Mouse (Mus musculus): ENCODE measurements around the gene Ereg.

Ereg gene

GRCm38 (mm10) chr5:91074450-91074950, at the start of gene Ereg:
Gene Ereg, plus strand, starts transcription at chr5:91074622.
- DNase-seq, result peak; percentile 16 to 23

GRCm38 (mm10) chr5:91027164-91027563, 47.3 kb upstream of the Ereg start, which contains the start of gene Epgn:
Gene Epgn, plus strand, starts transcription at chr5:91027464.
- DNase-seq, result no peak

GRCm38 (mm10) chr5:91027840-91028239, 46.6 kb upstream of the Ereg start:
- no peak for DNase-seq

- no peak for DNase-seq
Measured at GRCm38 (mm10) chr5:91030629-91031028, 43.8 kb upstream of the Ereg start.

GRCm38 (mm10) chr5:91035341-91035740, 39.1 kb upstream of the Ereg start:
- DNase-seq, result peak in 1 of 2 experiments; percentile 25

- DNase-seq, result no peak
Measured at GRCm38 (mm10) chr5:91036628-91037027, 37.8 kb upstream of the Ereg start.

- DNase-seq, result no peak
Measured at GRCm38 (mm10) chr5:91037756-91038155, 36.7 kb upstream of the Ereg start.

- DNase-seq, result peak; percentile 73 to 88
Measured at GRCm38 (mm10) chr5:91038547-91038946, 35.9 kb upstream of the Ereg start.

GRCm38 (mm10) chr5:91038963-91039362, 35.5 kb upstream of the Ereg start:
- DNase-seq, result no peak

GRCm38 (mm10) chr5:91047987-91048386, 26.4 kb upstream of the Ereg start:
- no peak for DNase-seq

GRCm38 (mm10) chr5:91048397-91048796, 26.0 kb upstream of the Ereg start:
- no peak for DNase-seq

- DNase-seq, result no peak
Measured at GRCm38 (mm10) chr5:91072340-91072739, 2.1 kb upstream of the Ereg start.

- peak in 1 of 2 experiments; percentile 4 for DNase-seq
Measured at GRCm38 (mm10) chr5:91073626-91074025, 796 bp upstream of the Ereg start.

- DNase-seq, result peak; percentile 25 to 29
Measured at GRCm38 (mm10) chr5:91074026-91074425, 396 bp upstream of the Ereg start.

GRCm38 (mm10) chr5:91075021-91075420, 599 bp downstream of the Ereg start:
- DNase-seq, result no peak

GRCm38 (mm10) chr5:91083016-91083415, 8.6 kb downstream of the Ereg start:
- DNase-seq, result peak; percentile 18 to 23

GRCm38 (mm10) chr5:91085291-91085690, 10.9 kb downstream of the Ereg start:
- DNase-seq, result no peak

- no peak for DNase-seq
Measured at GRCm38 (mm10) chr5:91090301-91090700, 15.9 kb downstream of the Ereg start.

GRCm38 (mm10) chr5:91097911-91098614, 23.6 kb downstream of the Ereg start:
- no peak for DNase-seq

- DNase-seq, result no peak
Measured at GRCm38 (mm10) chr5:91101742-91102141, 27.3 kb downstream of the Ereg start.

GRCm38 (mm10) chr5:91103943-91104665, 29.7 kb downstream of the Ereg start:
- no peak for DNase-seq

- DNase-seq, result no peak
Measured at GRCm38 (mm10) chr5:91106248-91106647, 31.8 kb downstream of the Ereg start.

GRCm38 (mm10) chr5:91110023-91110670, 35.7 kb downstream of the Ereg start:
- DNase-seq, result no peak

GRCm38 (mm10) chr5:91111019-91111418, 36.6 kb downstream of the Ereg start:
- DNase-seq, result no peak
